Comparison of ENCODE assay signal across 9 mouse cellular contexts in genomic region chr4:48407350-48408039, GRCm38 (mm10).
DNase-seq lines count a peak whose midpoint lies in the region; ATAC-seq and TF ChIP-seq lines count a peak whose summit lies in the region.
"Had no signal": no experiment of that assay in that cellular context is flagged by ENCODE, and none has a peak within 500 bp of the region (broad histone marks: within the 10 kb centered on the region; RNA-seq: fewer than 3 reads in every experiment).

No protein-coding gene starts in this region.

- no peak overlapping the region for H3K27ac ChIP-seq in kidney, embryonic 14.5 days (ENCODE audit: low read depth, low read length)
- H3K27ac ChIP-seq in liver, embryonic 11.5 days (ENCODE audit: low read depth, low read length): no peak overlapping the region
- no peak overlapping the region for H3K27ac ChIP-seq in stomach, postnatal 0 days (replicated peaks)
- H3K27ac ChIP-seq: embryonic facial prominence, embryonic 15.5 days had no signal

- H3K36me3 ChIP-seq in kidney, embryonic 14.5 days (ENCODE audit: control insufficient read depth, insufficient read depth, low read length): no peaks in the 10 kb centered on the region
- H3K36me3 ChIP-seq in liver, embryonic 11.5 days (ENCODE audit: control insufficient read depth, insufficient read depth, low read length): no peaks in the 10 kb centered on the region
- H3K36me3 ChIP-seq in stomach, postnatal 0 days (ENCODE audit: control insufficient read depth, insufficient read depth, low read length): no peaks in the 10 kb centered on the region
- H3K36me3 ChIP-seq: embryonic facial prominence, embryonic 15.5 days had no signal

- TF ChIP-seq EP300 in stomach, postnatal 0 days (optimal IDR thresholded peaks at IDR 0.05): no peak

- 43% methylated on average over 18 of the region's 18 CpGs for WGBS in kidney, embryonic 14.5 days
- WGBS in liver, embryonic 11.5 days: 34% methylated on average over 18 of the region's 18 CpGs
- WGBS in stomach, postnatal 0 days: 49% methylated on average over 18 of the region's 18 CpGs

- no peak overlapping the region for H3K4me3 ChIP-seq in kidney, embryonic 14.5 days (ENCODE audit: low read length)
- peak overlapping the region; percentile 12; the same call in 1 of the 2 replicates for H3K4me3 ChIP-seq in liver, embryonic 11.5 days (ENCODE audit: low read depth, low read length)
- no peak overlapping the region for H3K4me3 ChIP-seq in stomach, postnatal 0 days (ENCODE audit: low read depth, low read length)
- H3K4me3 ChIP-seq: embryonic facial prominence, embryonic 15.5 days had no signal

- H3K9me3 ChIP-seq in kidney, embryonic 14.5 days (ENCODE audit: control insufficient read depth, low read length): no peaks in the 10 kb centered on the region
- no peaks in the 10 kb centered on the region for H3K9me3 ChIP-seq in liver, embryonic 11.5 days (ENCODE audit: control insufficient read depth, low read length)
- H3K9me3 ChIP-seq in stomach, postnatal 0 days (ENCODE audit: control insufficient read depth, low read length): no peaks in the 10 kb centered on the region
- H3K9me3 ChIP-seq: embryonic facial prominence, embryonic 15.5 days had no signal

- ATAC-seq in kidney, embryonic 14.5 days (ENCODE audit: low FRiP score, low TSS enrichment): peak; percentile 24; the same call in 1 of the 2 replicates
- peak; percentile 71 for ATAC-seq in liver, embryonic 11.5 days (replicated peaks; ENCODE audit: low FRiP score)
- peak; percentile 59 for ATAC-seq in stomach, postnatal 0 days (ENCODE audit: low FRiP score, low TSS enrichment)

- peak; percentile 59 for DNase-seq in 416B (ENCODE audit: low read depth)
- DNase-seq in ZHBTc4 (ENCODE audit: low read depth, low spot score): peak; percentile 91
- DNase-seq in embryo, embryonic 11 days: peak; percentile 61
- peak; percentile 9 to 23 for DNase-seq in heart, adult 9 months (ENCODE audit: low spot score in 2 of 2)
- DNase-seq in liver, embryonic 11.5 days (ENCODE audit: low spot score): peak; percentile 61
- peak; percentile 25 to 53 for DNase-seq in natural killer cell, adult 2 months (ENCODE audit: low spot score in 2 of 2)
- peak; percentile 70 for DNase-seq in stomach, postnatal 0 days (ENCODE audit: low spot score)

- H3K4me1 ChIP-seq in kidney, embryonic 14.5 days (ENCODE audit: control insufficient read depth, insufficient read depth, low read length): no peaks in the 10 kb centered on the region
- H3K4me1 ChIP-seq in liver, embryonic 11.5 days (replicated peaks; ENCODE audit: control insufficient read depth, insufficient read depth, low read length): no peaks in the 10 kb centered on the region
- H3K4me1 ChIP-seq in stomach, postnatal 0 days (replicated peaks; ENCODE audit: control insufficient read depth, insufficient read depth): no peaks in the 10 kb centered on the region
- H3K4me1 ChIP-seq: embryonic facial prominence, embryonic 15.5 days had no signal

- H3K27me3 ChIP-seq in kidney, embryonic 14.5 days (ENCODE audit: control insufficient read depth, insufficient read depth, low read length): no peaks in the 10 kb centered on the region
- H3K27me3 ChIP-seq in liver, embryonic 11.5 days (replicated peaks; ENCODE audit: control insufficient read depth, insufficient read depth, low read length): no peaks in the 10 kb centered on the region
- no peaks in the 10 kb centered on the region for H3K27me3 ChIP-seq in stomach, postnatal 0 days (ENCODE audit: control insufficient read depth, insufficient read depth, low read length)
- H3K27me3 ChIP-seq: embryonic facial prominence, embryonic 15.5 days had no signal

- no peak overlapping the region; the same call in 1 of the 2 replicates for H3K4me2 ChIP-seq in kidney, embryonic 14.5 days (replicated peaks; ENCODE audit: low read depth, low read length)
- H3K4me2 ChIP-seq in liver, embryonic 11.5 days: peak overlapping the region; percentile 54
- 0 out of 2 replicates have a peak overlapping the region, but pooled peaks have one; percentile 3 for H3K4me2 ChIP-seq in stomach, postnatal 0 days (replicated peaks; ENCODE audit: low read depth)
- H3K4me2 ChIP-seq: embryonic facial prominence, embryonic 15.5 days had no signal

- H3K9ac ChIP-seq in kidney, embryonic 14.5 days (ENCODE audit: low read depth, low read length): no peak overlapping the region
- H3K9ac ChIP-seq in liver, embryonic 11.5 days (ENCODE audit: low read depth, low read length): no peak overlapping the region
- H3K9ac ChIP-seq in stomach, postnatal 0 days (ENCODE audit: low read length): no peak overlapping the region
- H3K9ac ChIP-seq: embryonic facial prominence, embryonic 15.5 days had no signal

- TF ChIP-seq CTCF in stomach, postnatal 0 days (IDR thresholded peaks at IDR 0.05; ENCODE audit: low read depth): peak; percentile 90

Comparison
In these comparisons a context has a peak if more than half of its experiments do, and no peak if none do; other contexts are left out.
1. DNase-seq: peak in every context shown above with its lines; median percentile 91 in ZHBTc4; 70 in stomach, postnatal 0 days; 61 in embryo, embryonic 11 days; 61 in liver, embryonic 11.5 days; 59 in 416B; 39 in natural killer cell, adult 2 months; 16 in heart, adult 9 months.